In the genomic region with DNA sequence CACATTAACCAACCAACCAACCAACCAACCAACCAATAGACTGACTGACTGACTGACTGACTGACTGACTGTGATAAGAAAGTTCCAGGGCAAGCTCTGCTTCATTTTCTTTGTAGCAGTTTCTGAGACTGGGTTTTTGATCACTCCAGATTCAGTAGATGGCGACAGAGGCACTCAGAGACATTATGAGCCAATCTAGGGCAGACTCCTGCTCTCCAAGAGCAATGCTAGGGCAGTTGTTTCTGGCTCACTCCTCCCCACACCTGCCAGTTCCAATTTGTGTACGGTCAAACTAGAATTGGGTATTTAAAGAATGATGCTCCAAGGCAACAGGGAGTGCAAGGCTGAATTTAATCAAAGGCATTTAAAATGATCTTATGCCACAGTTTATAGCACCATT, we compare ENCODE assay signal across 9 mouse cellular contexts. TPM values are rescaled to one million over a fixed set of nuclear protein-coding genes. Genes with fewer than 3 reads are reported as not detected.
DNase-seq lines count a peak whose midpoint lies in the region; ATAC-seq and TF ChIP-seq lines count a peak whose summit lies in the region.
"Had no signal": no experiment of that assay in that cellular context is flagged by ENCODE, and none has a peak within 500 bp of the region (broad histone marks: within the 10 kb centered on the region; RNA-seq: fewer than 3 reads in every experiment).

No protein-coding gene starts in this region.

- H3K36me3 ChIP-seq in midbrain, embryonic 16.5 days (ENCODE audit: control insufficient read depth, insufficient read depth, low read length): no peaks in the 10 kb centered on the region
- no peaks in the 10 kb centered on the region for H3K36me3 ChIP-seq in midbrain, embryonic 13.5 days
- H3K36me3 ChIP-seq in forebrain, embryonic 12.5 days (replicated peaks): no peaks in the 10 kb centered on the region

- peak; percentile 56; the same call in 1 of the 2 replicates for ATAC-seq in midbrain, embryonic 16.5 days
- no peak for ATAC-seq in midbrain, embryonic 13.5 days
- ATAC-seq in forebrain, embryonic 12.5 days (ENCODE audit: low FRiP score): no peak

- DNase-seq in cerebellum, postnatal 14 days: peak; percentile 26 to 32
- DNase-seq in cerebellum, adult 9-11 months: no peak
- DNase-seq in kidney, postnatal 4 days: peak; percentile 16 to 43
- peak; percentile 7 to 9 for DNase-seq in right cerebral cortex, postnatal 36 days (ENCODE audit: low spot score in 2 of 2)

- H3K9me3 ChIP-seq in midbrain, embryonic 16.5 days (replicated peaks; ENCODE audit: control insufficient read depth, low read length, poor library complexity, severe bottlenecking): no peaks in the 10 kb centered on the region
- no peaks in the 10 kb centered on the region for H3K9me3 ChIP-seq in midbrain, embryonic 13.5 days
- no peaks in the 10 kb centered on the region for H3K9me3 ChIP-seq in forebrain, embryonic 12.5 days

- no peak overlapping the region for H3K4me2 ChIP-seq in midbrain, embryonic 16.5 days (ENCODE audit: low read length)
- no peak overlapping the region for H3K4me2 ChIP-seq in midbrain, embryonic 13.5 days (replicated peaks)
- H3K4me2 ChIP-seq in forebrain, embryonic 12.5 days: no peak overlapping the region

- no peaks in the 10 kb centered on the region for H3K4me1 ChIP-seq in midbrain, embryonic 16.5 days (ENCODE audit: control insufficient read depth, insufficient read depth, low read length)
- H3K4me1 ChIP-seq in midbrain, embryonic 13.5 days (replicated peaks): no peaks in the 10 kb centered on the region
- H3K4me1 ChIP-seq in cortical plate, adult 2 months (ENCODE audit: control insufficient read depth, insufficient read depth, low read length): no peaks in the 10 kb centered on the region
- H3K4me1 ChIP-seq in forebrain, embryonic 12.5 days: no peaks in the 10 kb centered on the region

- no peaks in the 10 kb centered on the region for H3K27me3 ChIP-seq in midbrain, embryonic 16.5 days (ENCODE audit: control insufficient read depth, insufficient read depth, low read depth, low read length)
- no peaks in the 10 kb centered on the region for H3K27me3 ChIP-seq in midbrain, embryonic 13.5 days
- no peaks in the 10 kb centered on the region for H3K27me3 ChIP-seq in forebrain, embryonic 12.5 days

- WGBS in midbrain, embryonic 16.5 days: 19% methylated on average over 2 of the region's 2 CpGs
- WGBS in midbrain, embryonic 13.5 days: 26% methylated on average over 2 of the region's 2 CpGs
- WGBS in forebrain, embryonic 12.5 days: 36% methylated on average over 2 of the region's 2 CpGs

- peak; percentile 71 for TF ChIP-seq CTCF in cortical plate, adult 2 months (IDR thresholded peaks at IDR 0.05; ENCODE audit: extremely low read depth, insufficient read depth, low read length)

- no peak overlapping the region for H3K4me3 ChIP-seq in midbrain, embryonic 16.5 days (ENCODE audit: low read depth, low read length)
- no peak overlapping the region for H3K4me3 ChIP-seq in midbrain, embryonic 13.5 days (replicated peaks)
- no peak overlapping the region for H3K4me3 ChIP-seq in cortical plate, adult 2 months (ENCODE audit: insufficient read depth, low read length)
- no peak overlapping the region for H3K4me3 ChIP-seq in forebrain, embryonic 12.5 days (replicated peaks)

- no peak overlapping the region for H3K27ac ChIP-seq in midbrain, embryonic 16.5 days (ENCODE audit: low read length)
- H3K27ac ChIP-seq in midbrain, embryonic 13.5 days: no peak overlapping the region
- H3K27ac ChIP-seq in cortical plate, adult 2 months (ENCODE audit: insufficient read depth, low read length): no peak overlapping the region
- no peak overlapping the region for H3K27ac ChIP-seq in forebrain, embryonic 12.5 days
- H3K27ac ChIP-seq: macrophage had no signal

- TF ChIP-seq POLR2A in cortical plate, adult 2 months (IDR thresholded peaks at IDR 0.05; ENCODE audit: extremely low read depth, insufficient read depth, low read length): no peak

- H3K9ac ChIP-seq in midbrain, embryonic 16.5 days (ENCODE audit: low read depth, low read length): no peak overlapping the region
- H3K9ac ChIP-seq in midbrain, embryonic 13.5 days (replicated peaks): no peak overlapping the region
- H3K9ac ChIP-seq in forebrain, embryonic 12.5 days: no peak overlapping the region

RNA-seq across cellular contexts. Expression of a gene that starts 5.1 kb away (rescaled TPM):
- polyA plus RNA-seq in midbrain, embryonic 16.5 days (2015; fragmentation: Nextera tagmentation; extraction: Ambion mirVana): not detected in 2 replicates
- 0.12 TPM in 1 of 2 replicates, not detected in the other for polyA plus RNA-seq in midbrain, embryonic 13.5 days (2015; fragmentation: Nextera tagmentation; extraction: Ambion mirVana)
- polyA plus RNA-seq in cortical plate, adult 2 months (2012; rRNA removed): 0.15 TPM in 1 of 2 replicates, not detected in the other
- polyA plus RNA-seq in forebrain, embryonic 12.5 days (2016; fragmentation: Nextera tagmentation; extraction: Ambion mirVana): not detected in 2 replicates
- polyA plus RNA-seq: macrophage had no signal

RNA-seq across cellular contexts. Expression of a gene that starts 23.9 kb away (rescaled TPM):
- polyA plus RNA-seq in midbrain, embryonic 16.5 days (2015; fragmentation: Nextera tagmentation; extraction: Ambion mirVana): 36.0 and 37.1 TPM in 2 replicates
- polyA plus RNA-seq in midbrain, embryonic 13.5 days (2015; fragmentation: Nextera tagmentation; extraction: Ambion mirVana): 76.2 and 78.4 TPM in 2 replicates
- 1.1 and 1.3 TPM in 2 replicates for polyA plus RNA-seq in cortical plate, adult 2 months (2012; rRNA removed)
- polyA plus RNA-seq in forebrain, embryonic 12.5 days (2016; fragmentation: Nextera tagmentation; extraction: Ambion mirVana): 181 and 190 TPM in 2 replicates

RNA-seq across cellular contexts. Expression of a gene that starts 44.2 kb away (rescaled TPM):
- polyA plus RNA-seq in midbrain, embryonic 16.5 days (2015; fragmentation: Nextera tagmentation; extraction: Ambion mirVana): 364 and 366 TPM in 2 replicates
- 281 and 302 TPM in 2 replicates for polyA plus RNA-seq in midbrain, embryonic 13.5 days (2015; fragmentation: Nextera tagmentation; extraction: Ambion mirVana)
- 673 and 704 TPM in 2 replicates for polyA plus RNA-seq in cortical plate, adult 2 months (2012; rRNA removed)
- polyA plus RNA-seq in forebrain, embryonic 12.5 days (2016; fragmentation: Nextera tagmentation; extraction: Ambion mirVana): 221 and 223 TPM in 2 replicates

Comparison
In these comparisons a context has a peak if more than half of its experiments do, and no peak if none do; other contexts are left out.
1. RNA of a gene that starts 23.9 kb away (polyA plus RNA-seq): 181 to 190 TPM in forebrain, embryonic 12.5 days, 76.2 to 78.4 TPM in midbrain, embryonic 13.5 days and 36.0 to 37.1 TPM in midbrain, embryonic 16.5 days; 1.1 to 1.3 TPM in cortical plate, adult 2 months; every median in the first group is over 10 times any median in the second.